Mouse (Mus musculus): Measurements from ENCODE around the gene Vstm4.

GRCm38 (mm10) chr14:32871963-32872362, 15.4 kb downstream of the Vstm4 start:
- no peak for TF ChIP-seq CTCF (IDR thresholded peaks at IDR 0.05; ENCODE audit: low read depth)
- TF ChIP-seq EP300 (optimal IDR thresholded peaks at IDR 0.05): no peak

All from stomach, postnatal 0 days (tissue).